Mouse (Mus musculus): ENCODE results near the gene Spef1. TPM values are rescaled to one million over a fixed set of nuclear protein-coding genes. Genes with fewer than 3 reads are reported as not detected.

The Spef1 gene
- polyA plus RNA-seq (2012; rRNA removed), result 23.8 and 27.1 TPM in 2 replicates

DNA sequence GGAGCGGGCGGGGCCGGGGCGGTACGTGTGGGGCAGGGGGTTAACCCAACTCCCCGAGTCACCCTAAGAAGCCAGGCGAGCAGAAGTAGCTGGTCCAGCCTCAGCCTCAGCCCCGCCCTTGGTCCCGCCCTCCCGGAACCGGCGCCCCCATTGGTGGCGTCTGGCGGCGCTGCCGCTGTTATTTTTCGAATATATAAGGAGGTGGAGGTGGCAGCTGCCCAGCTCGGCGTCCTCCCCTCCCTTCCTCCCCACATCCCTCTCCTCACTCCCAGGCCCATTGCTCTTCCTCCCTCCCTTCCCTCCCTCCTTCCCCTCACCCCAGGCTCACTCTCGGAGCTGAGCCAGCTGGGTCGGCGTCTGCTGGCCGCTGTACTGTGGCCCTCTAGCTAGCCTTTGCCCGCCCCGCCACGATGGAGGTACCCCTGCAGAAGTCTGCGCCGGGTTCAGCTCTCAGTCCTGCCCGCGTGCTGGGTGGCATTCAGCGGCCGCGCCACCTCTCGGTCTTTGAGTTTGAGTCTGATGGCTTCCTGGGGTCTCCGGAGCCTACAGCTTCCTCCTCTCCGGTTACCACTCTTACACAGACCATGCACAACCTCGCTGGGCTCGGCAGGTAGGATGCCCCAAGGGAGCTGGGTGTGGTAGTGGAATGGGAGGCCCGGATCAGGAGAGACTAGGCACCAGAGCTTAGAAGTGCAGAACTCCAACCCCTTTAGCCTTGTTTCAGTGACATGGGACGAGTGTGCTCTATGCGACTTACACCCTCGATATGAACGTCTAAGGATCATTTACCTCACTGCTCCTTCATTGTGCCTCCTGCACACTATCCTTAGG lies at the start of gene Spef1, which contains the start of gene Cdc25b:
TSS of gene Spef1 (minus strand) at position 512 of the 831 bp plus-strand sequence.
TSS of gene Cdc25b (plus strand) at position 179 of the 831 bp plus-strand sequence.

DNA sequence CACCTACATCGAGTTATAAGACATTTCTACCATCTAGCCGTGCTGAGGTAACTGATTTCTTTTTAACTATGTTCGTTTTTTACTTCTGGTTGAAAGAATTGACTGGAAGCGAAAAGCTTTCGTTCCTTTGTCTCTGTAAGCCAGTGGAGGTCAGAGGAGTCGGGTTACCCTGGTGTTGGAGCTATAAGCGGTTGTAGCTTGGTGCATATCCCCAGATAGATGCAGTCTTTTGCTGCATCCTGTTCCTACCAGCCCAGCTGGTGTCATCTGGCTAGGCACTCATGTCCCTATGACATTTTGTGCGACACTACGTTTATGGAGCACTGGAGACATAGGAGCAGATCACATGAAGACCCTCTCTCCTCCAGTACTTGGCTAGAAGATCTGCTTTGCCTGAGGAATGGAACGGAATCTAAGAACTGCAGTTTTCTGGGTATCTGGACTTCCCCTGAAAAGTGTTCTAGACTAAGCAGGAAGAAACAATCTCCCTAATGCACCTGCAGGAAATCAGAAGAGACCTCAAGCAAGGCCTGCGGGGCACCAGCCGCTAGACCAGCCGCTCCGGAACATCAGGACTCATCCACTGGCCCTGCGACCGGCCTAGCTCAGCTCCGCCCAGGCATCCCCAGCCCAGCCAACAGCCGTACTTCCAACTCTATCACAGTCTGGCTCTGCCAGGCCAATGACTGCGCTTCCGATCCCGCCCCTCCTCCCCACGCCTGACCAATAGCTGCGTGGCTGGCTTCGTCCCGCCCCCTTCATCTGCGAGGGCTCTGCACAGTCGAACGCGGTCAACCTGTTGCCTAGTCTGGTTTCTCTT lies 46.4 kb upstream of the Spef1 start, which contains the start of gene Mavs:
TSS of gene Mavs (plus strand) at position 757 of the 820 bp plus-strand sequence.

DNA sequence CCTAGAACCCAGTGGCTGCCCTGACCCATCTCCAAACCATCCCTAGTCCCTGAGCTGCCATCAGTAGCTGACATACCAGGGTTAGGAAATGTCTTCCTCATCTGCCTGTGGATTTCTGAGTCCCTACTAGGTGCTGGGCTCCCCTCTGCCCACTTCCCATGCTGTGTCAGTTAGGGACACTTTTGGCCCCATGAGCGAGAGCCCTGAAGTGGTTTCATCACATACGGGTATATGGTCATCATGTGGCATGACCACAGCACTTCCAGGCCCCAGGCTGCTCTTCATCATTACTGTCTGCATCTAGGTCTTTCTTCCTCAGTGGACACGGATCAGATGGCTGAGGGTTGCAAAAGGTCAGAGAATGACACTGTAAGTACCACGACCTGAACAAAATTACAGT lies 19.7 kb upstream of the Spef1 start, which contains the start of gene Ap5s1:
TSS of gene Ap5s1 (plus strand) at position 301 of the 400 bp plus-strand sequence.

DNA sequence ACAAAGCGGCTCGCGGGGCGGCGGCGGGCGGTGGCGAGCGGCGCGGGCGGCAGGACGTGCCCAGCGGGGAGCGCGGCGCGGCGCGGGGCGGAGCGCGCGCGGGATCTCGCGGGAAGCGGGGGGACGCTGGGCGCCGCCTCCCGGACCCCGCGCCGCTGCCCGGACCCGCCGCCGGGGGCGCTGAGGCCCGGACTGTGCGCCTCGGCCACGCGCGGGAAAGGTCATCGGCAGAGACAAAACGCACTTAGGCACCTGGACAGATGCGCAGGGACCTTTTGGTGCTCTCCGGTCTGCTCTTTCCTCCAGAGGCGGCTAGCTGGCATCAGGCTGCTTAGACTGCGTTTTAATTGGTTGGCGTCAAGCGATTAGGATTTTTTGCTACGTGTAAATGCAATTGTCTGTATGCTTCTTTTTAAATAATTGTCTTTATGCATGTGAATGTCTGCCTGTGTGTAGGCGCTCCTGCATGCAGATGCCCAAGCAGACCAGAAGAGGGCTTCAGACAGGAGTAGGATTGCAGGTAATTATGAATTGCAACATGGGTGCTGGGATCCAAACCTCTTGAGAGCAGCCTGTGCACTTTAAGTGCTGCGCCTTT lies 7.0 kb downstream of the Spef1 start, which contains the start of gene Cenpb:
TSS of gene Cenpb (minus strand) at position 78 of the 598 bp plus-strand sequence.

DNA sequence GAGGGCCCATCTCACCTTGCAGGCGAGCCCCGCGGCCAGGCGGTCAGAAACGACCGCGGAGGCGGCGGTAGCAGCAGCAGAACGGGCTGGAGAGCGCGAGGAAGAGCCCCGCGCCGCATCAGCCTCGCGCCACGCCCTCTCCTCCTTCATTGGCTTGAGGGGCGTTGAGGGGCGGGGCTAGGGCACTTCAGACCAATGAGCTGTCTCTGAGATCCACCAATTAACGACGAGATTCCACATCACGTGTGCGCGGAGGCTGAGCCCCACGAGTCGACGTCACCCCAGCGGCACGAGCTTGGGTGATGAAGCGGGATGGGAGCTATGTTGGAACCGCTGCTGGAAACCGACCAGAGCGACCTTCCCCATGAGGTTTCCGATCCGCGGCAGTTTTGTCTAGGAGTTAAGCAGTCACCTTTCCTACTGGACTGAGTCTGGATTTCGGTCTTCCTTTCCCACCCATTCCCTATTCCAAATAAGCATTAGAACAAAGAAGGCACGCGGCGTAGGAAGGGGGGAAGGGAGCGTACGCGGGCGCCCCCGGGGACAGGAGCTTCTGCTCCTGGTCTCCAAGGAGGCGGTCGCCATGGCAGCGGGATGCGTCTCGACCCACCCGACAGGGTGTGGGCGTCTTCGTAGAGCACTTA lies 27.0 kb downstream of the Spef1 start, which contains the start of gene 1700037H04Rik:
TSS of gene 1700037H04Rik (minus strand) at position 144 of the 644 bp plus-strand sequence.

DNA sequence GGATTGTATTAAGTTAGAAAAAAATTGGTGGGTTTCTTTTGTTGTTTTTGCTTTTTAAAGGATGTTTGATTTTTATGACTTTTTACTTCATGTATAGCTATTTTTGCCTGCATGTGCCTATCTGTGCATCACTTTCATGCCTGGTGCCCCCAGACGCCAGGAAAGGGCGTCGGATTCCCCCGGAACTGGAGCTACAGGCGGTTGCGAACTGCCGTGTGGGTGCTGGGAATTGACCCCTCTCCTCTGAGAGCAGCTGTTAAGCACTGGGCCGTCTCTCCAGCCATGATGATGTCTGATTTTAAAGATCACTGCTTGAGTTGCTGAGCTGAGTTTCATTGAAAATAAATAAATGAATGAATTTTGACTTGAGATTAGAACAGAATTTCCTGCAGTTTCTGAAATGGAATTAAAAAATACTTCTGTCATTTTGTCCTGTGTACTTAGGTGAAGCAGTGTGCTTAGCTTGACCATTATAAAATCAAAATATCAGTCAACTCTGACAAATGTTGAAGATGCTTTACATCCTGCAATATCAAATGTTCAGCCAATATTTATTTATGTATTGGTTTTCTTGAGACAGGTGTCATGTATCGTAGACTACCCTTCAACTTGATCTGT lies 54.0 kb downstream of the Spef1 start, which contains the start of gene Gm11037:
TSS of gene Gm11037 (plus strand) at position 568 of the 618 bp plus-strand sequence.

DNA sequence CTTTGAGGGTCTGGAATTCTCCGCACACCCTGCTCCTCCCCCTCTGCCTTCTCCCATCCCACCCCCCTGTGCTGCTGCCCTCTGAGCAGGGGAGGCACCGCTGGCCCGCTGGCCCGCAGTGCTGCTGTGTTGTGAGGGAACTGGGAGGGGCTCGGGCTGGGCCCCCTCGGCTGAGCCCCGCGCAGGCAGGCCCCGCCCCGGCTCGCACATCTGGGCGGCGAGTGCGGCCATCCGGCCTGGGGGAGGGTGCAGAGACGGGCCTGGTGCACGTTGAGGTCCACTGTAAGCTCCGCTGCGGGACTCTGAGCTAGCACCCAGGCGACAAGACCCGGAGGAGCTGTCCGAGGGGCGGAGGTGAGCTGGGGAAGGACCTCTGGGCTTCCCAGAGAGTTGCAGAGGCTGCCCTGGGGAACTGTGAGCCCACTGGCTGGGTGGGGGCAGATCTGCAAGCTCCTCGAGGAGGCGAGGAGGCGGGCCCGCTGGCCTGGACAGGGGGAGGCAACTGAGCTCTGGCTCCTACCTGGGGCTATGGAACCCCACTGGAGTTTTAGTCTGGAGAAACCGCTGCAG lies 59.8 kb downstream of the Spef1 start, which contains the start of gene Hspa12b:
TSS of gene Hspa12b (plus strand) at position 120 of the 570 bp plus-strand sequence.

Other genes starting within 250 kb of the Spef1 start
- gene Gfra4, start 144.2 kb downstream of the Spef1 start, polyA plus RNA-seq (2012; rRNA removed), result 58.1 and 88.6 TPM in 2 replicates
- 52.5 and 54.7 TPM in 2 replicates for gene Adam33, start 123.5 kb downstream of the Spef1 start, polyA plus RNA-seq (2012; rRNA removed)
- gene Siglec1, start 100.5 kb downstream of the Spef1 start, polyA plus RNA-seq (2012; rRNA removed), result 20.0 and 22.6 TPM in 2 replicates
- gene Hspa12b, start 60.0 kb downstream of the Spef1 start, polyA plus RNA-seq (2012; rRNA removed), result 19.0 and 21.7 TPM in 2 replicates
- not detected in 2 replicates for gene Gm11037, start 53.8 kb downstream of the Spef1 start, polyA plus RNA-seq (2012; rRNA removed)
- gene 1700037H04Rik, start 27.2 kb downstream of the Spef1 start, polyA plus RNA-seq (2012; rRNA removed), result 185 and 192 TPM in 2 replicates
- gene Cenpb, start 7.2 kb downstream of the Spef1 start, polyA plus RNA-seq (2012; rRNA removed), result 102 and 138 TPM in 2 replicates
- gene Cdc25b, start 333 bp downstream of the Spef1 start, polyA plus RNA-seq (2012; rRNA removed), result 33.2 and 38.4 TPM in 2 replicates
- gene Ap5s1, start 19.8 kb upstream of the Spef1 start, polyA plus RNA-seq (2012; rRNA removed), result 47.3 and 50.6 TPM in 2 replicates
- gene Mavs, start 46.8 kb upstream of the Spef1 start, polyA plus RNA-seq (2012; rRNA removed), result 80.6 and 99.1 TPM in 2 replicates
- gene Pank2, start 75.2 kb upstream of the Spef1 start, polyA plus RNA-seq (2012; rRNA removed), result 18.0 and 22.6 TPM in 2 replicates
- gene Rnf24, start 165.6 kb upstream of the Spef1 start, polyA plus RNA-seq (2012; rRNA removed), result 6.3 and 6.4 TPM in 2 replicates

All from ovary, adult 2 months (tissue).